Mouse (Mus musculus): ENCODE data around the gene Esrrg. TPM values are rescaled to one million over a fixed set of nuclear protein-coding genes. Genes with fewer than 3 reads are reported as not detected.

Gene Esrrg
- total and polyA plus RNA-seq, 2 experiments: 1.1 to 4.2 TPM

DNA sequence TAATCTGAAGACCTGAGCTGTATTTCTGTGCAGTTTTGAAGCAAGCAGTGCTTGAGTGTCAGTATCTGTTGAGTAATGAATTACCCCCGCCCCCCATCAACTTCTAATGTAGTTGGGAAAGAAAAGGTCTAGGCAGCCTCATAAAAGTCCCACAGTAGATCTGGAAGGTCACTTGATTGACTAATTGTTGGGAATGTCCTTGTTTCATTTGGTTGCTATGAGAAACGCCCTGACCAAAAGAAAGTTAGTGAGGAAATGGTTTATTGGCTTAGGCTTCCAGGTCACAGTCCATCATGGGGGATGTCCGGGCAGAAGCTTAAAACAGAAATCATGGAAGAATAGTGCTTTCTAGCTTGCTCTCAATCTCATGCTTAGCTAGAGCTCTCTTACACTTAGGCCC is 287.7 kb downstream of the Esrrg start:
- TF ChIP-seq CTCF (IDR thresholded peaks at IDR 0.05; ENCODE audit: low read depth, low read length) (no peak), POLR2A (IDR thresholded peaks at IDR 0.05; ENCODE audit: extremely low read depth, insufficient read depth, low read length) (no peak)
- H3K27ac ChIP-seq (replicated peaks; ENCODE audit: insufficient read depth, low read depth, low read length): no peak overlapping the region
- no peak overlapping the region for H3K4me3 ChIP-seq (ENCODE audit: insufficient read depth, low read depth, low read length)
- 37% methylated on average over 3 of the region's 3 CpGs for whole genome bisulfite sequencing
- no peaks in the 10 kb centered on the region for H3K27me3 ChIP-seq (ENCODE audit: control insufficient read depth, insufficient read depth, low read length)
- no peak overlapping the region for H3K9ac ChIP-seq (ENCODE audit: low read depth, low read length)
- no peaks in the 10 kb centered on the region for H3K36me3 ChIP-seq (ENCODE audit: control insufficient read depth, insufficient read depth, low read length)
- DNase-seq (ENCODE audit: extremely low read depth, low read depth, low spot score): peak; percentile 79
- no peaks in the 10 kb centered on the region for H3K79me2 ChIP-seq (ENCODE audit: control insufficient read depth, insufficient read depth, low read length)
- peaks cover 3% of the 10 kb centered on the region; the same call in 1 of the 2 replicates for H3K4me1 ChIP-seq (ENCODE audit: control insufficient read depth, insufficient read depth, low read length)

DNA sequence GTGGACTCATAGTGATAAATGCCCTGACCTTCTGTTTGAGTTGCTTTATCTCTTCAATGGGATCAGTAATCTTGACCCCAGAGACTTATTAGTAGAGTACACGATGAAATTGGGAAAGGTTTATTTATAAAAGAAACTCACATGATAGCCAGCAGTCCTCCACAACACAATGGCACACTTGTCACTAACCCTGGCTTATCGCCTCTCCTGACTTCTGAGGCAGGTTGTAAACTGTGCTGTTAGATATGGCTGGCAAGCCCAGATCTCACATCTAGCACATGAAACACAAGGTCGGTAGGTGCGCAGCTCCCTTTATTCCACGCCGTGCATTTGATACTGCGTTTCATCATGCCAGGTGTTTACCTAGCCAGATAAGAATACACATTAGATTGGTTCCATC is 288.3 kb downstream of the Esrrg start:
- no peak overlapping the region for H3K9ac ChIP-seq (ENCODE audit: low read depth, low read length)
- TF ChIP-seq POLR2A (IDR thresholded peaks at IDR 0.05; ENCODE audit: extremely low read depth, insufficient read depth, low read length): no peak
- no peak for TF ChIP-seq CTCF (IDR thresholded peaks at IDR 0.05; ENCODE audit: low read depth, low read length)
- no peaks in the 10 kb centered on the region for H3K27me3 ChIP-seq (ENCODE audit: control insufficient read depth, insufficient read depth, low read length)
- H3K79me2 ChIP-seq (ENCODE audit: control insufficient read depth, insufficient read depth, low read length): no peaks in the 10 kb centered on the region
- DNase-seq (ENCODE audit: extremely low read depth, low read depth, low spot score): peak; percentile 84
- peaks cover 3% of the 10 kb centered on the region; the same call in 1 of the 2 replicates for H3K4me1 ChIP-seq (ENCODE audit: control insufficient read depth, insufficient read depth, low read length)
- H3K36me3 ChIP-seq (ENCODE audit: control insufficient read depth, insufficient read depth, low read length): no peaks in the 10 kb centered on the region
- WGBS: 26% methylated on average over 7 of the region's 7 CpGs
- H3K4me3 ChIP-seq (ENCODE audit: insufficient read depth, low read depth, low read length): no peak overlapping the region
- no peak overlapping the region for H3K27ac ChIP-seq (replicated peaks; ENCODE audit: insufficient read depth, low read depth, low read length)

DNA sequence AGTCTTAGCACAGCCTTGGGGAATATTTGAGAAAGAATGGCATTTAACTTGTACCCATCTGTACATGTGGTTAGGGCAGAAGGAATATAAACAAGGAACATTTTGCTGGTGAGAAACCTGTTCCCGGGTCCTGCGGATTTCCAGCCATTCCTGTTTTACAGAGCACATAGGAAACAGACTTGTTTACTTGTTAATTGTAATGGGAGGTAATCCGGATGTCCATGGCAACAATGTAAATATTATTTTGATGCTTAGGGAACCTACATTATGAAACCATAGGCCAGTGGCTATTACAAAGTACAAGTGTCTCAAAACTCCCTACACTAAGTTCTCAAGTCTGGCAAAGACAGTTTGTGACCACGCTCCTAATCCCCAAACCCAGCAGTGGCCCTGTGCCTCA is 290.9 kb downstream of the Esrrg start:
- WGBS: 74% methylated on average over 4 of the region's 4 CpGs
- Histone ChIP-seq H3K27ac (replicated peaks; ENCODE audit: insufficient read depth, low read depth, low read length) (no peak overlapping the region), H3K36me3 (ENCODE audit: control insufficient read depth, insufficient read depth, low read length) (no peaks in the 10 kb centered on the region), H3K79me2 (ENCODE audit: control insufficient read depth, insufficient read depth, low read length) (no peaks in the 10 kb centered on the region), H3K27me3 (ENCODE audit: control insufficient read depth, insufficient read depth, low read length) (no peaks in the 10 kb centered on the region), H3K4me3 (ENCODE audit: insufficient read depth, low read depth, low read length) (no peak overlapping the region), H3K4me1 (ENCODE audit: control insufficient read depth, insufficient read depth, low read length) (peaks cover 3% of the 10 kb centered on the region; the same call in 1 of the 2 replicates), H3K9ac (ENCODE audit: low read depth, low read length) (no peak overlapping the region)
- no peak for DNase-seq (ENCODE audit: extremely low read depth, low read depth, low spot score)
- TF ChIP-seq CTCF (IDR thresholded peaks at IDR 0.05; ENCODE audit: low read depth, low read length): no peak
- TF ChIP-seq POLR2A (IDR thresholded peaks at IDR 0.05; ENCODE audit: extremely low read depth, insufficient read depth, low read length): no peak

DNA sequence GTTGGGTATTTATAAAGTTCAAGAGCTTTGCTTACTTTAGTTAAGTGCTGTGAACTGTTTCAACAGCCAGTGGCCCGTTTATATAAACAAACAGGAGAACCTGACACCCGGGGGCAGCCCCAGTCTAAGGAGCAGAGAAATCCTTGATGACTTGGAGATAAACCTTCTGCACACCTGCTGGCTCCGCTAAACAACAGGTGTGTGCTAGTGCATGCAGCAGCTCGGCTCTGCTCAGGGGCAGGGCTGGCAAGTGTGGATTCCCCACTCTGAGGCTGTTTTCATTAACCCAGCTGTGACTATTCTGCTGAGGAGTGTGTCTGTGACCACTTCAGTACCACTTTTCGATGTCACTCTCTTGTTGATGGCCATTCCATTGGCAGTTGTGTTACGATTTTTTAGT is 292.2 kb downstream of the Esrrg start:
- H3K27me3 ChIP-seq (ENCODE audit: control insufficient read depth, insufficient read depth, low read length): no peaks in the 10 kb centered on the region
- H3K9ac ChIP-seq (ENCODE audit: low read depth, low read length): no peak overlapping the region
- TF ChIP-seq POLR2A (IDR thresholded peaks at IDR 0.05; ENCODE audit: extremely low read depth, insufficient read depth, low read length) (no peak), CTCF (IDR thresholded peaks at IDR 0.05; ENCODE audit: low read depth, low read length) (no peak)
- DNase-seq (ENCODE audit: extremely low read depth, low read depth, low spot score): no peak
- no peaks in the 10 kb centered on the region for H3K79me2 ChIP-seq (ENCODE audit: control insufficient read depth, insufficient read depth, low read length)
- H3K4me3 ChIP-seq (ENCODE audit: insufficient read depth, low read depth, low read length): no peak overlapping the region
- H3K27ac ChIP-seq (replicated peaks; ENCODE audit: insufficient read depth, low read depth, low read length): no peak overlapping the region
- peaks cover 3% of the 10 kb centered on the region; the same call in 1 of the 2 replicates for H3K4me1 ChIP-seq (ENCODE audit: control insufficient read depth, insufficient read depth, low read length)
- 68% methylated on average over 6 of the region's 6 CpGs for WGBS
- H3K36me3 ChIP-seq (ENCODE audit: control insufficient read depth, insufficient read depth, low read length): no peaks in the 10 kb centered on the region

DNA sequence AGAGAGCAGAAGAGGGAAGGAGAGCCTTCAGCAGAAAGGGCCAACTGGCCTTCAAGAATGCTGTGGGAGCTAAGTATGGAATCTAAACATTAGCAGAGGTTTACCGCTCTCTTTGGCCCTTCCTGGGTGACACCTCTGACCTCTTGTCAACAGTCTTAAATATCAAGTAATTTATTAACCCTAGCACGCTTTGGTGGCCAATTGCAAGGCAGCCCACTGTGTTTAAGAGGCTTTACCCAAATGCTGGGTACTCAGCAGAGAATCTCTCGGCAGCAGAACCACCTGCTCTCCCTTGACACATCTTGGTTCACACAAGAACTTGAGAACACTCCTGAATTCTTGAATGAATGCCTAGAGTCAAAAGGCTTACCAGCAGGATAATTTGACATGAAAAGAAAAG is 293.6 kb downstream of the Esrrg start:
- Histone ChIP-seq H3K79me2 (ENCODE audit: control insufficient read depth, insufficient read depth, low read length) (no peaks in the 10 kb centered on the region), H3K4me1 (ENCODE audit: control insufficient read depth, insufficient read depth, low read length) (no peaks in the 10 kb centered on the region), H3K27ac (replicated peaks; ENCODE audit: insufficient read depth, low read depth, low read length) (no peak overlapping the region), H3K27me3 (ENCODE audit: control insufficient read depth, insufficient read depth, low read length) (no peaks in the 10 kb centered on the region), H3K4me3 (ENCODE audit: insufficient read depth, low read depth, low read length) (no peak overlapping the region), H3K36me3 (ENCODE audit: control insufficient read depth, insufficient read depth, low read length) (no peaks in the 10 kb centered on the region), H3K9ac (ENCODE audit: low read depth, low read length) (no peak overlapping the region)
- TF ChIP-seq POLR2A (IDR thresholded peaks at IDR 0.05; ENCODE audit: extremely low read depth, insufficient read depth, low read length): no peak
- no peak for TF ChIP-seq CTCF (IDR thresholded peaks at IDR 0.05; ENCODE audit: low read depth, low read length)
- DNase-seq (ENCODE audit: extremely low read depth, low read depth, low spot score): peak; percentile 33
- 24% methylated on average over 3 of the region's 3 CpGs for WGBS

DNA sequence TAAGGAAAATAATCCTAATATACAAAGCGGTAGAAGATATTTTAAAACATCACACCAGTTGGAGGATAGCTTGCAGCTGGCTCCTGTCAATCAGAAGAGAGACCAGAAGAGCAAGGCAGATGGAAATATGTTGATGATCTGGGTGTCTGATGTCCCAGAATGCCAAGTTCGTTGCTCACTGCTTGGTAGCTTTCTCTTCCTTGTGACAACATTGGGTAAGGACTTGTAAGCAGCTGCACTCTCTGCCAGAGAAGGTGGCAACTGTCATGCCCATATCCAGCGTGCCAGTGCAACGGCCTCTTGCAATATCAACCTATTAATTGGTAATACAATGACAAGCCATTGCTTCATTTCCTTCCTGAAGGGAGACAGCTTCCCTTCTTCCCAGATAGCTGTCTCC is 296.1 kb downstream of the Esrrg start:
- no peaks in the 10 kb centered on the region for H3K4me1 ChIP-seq (ENCODE audit: control insufficient read depth, insufficient read depth, low read length)
- no peak overlapping the region for H3K4me3 ChIP-seq (ENCODE audit: insufficient read depth, low read depth, low read length)
- no peaks in the 10 kb centered on the region for H3K79me2 ChIP-seq (ENCODE audit: control insufficient read depth, insufficient read depth, low read length)
- no peaks in the 10 kb centered on the region for H3K36me3 ChIP-seq (ENCODE audit: control insufficient read depth, insufficient read depth, low read length)
- H3K27ac ChIP-seq (replicated peaks; ENCODE audit: insufficient read depth, low read depth, low read length): no peak overlapping the region
- no peak overlapping the region for H3K9ac ChIP-seq (ENCODE audit: low read depth, low read length)
- WGBS: 65% methylated on average over 4 of the region's 4 CpGs
- TF ChIP-seq POLR2A (IDR thresholded peaks at IDR 0.05; ENCODE audit: extremely low read depth, insufficient read depth, low read length) (no peak), CTCF (IDR thresholded peaks at IDR 0.05; ENCODE audit: low read depth, low read length) (no peak)
- no peaks in the 10 kb centered on the region for H3K27me3 ChIP-seq (ENCODE audit: control insufficient read depth, insufficient read depth, low read length)
- DNase-seq (ENCODE audit: extremely low read depth, low read depth, low spot score): no peak

All from liver, adult 2 months (tissue).